Mouse (Mus musculus): ENCODE data around the gene Kcnq4. TPM values are rescaled to one million over a fixed set of nuclear protein-coding genes. Genes with fewer than 3 reads are reported as not detected.

Kcnq4 gene
- polyA plus RNA-seq (2016; fragmentation: Nextera tagmentation; extraction: Ambion mirVana), result 2.1 and 3.0 TPM in 2 replicates

DNA sequence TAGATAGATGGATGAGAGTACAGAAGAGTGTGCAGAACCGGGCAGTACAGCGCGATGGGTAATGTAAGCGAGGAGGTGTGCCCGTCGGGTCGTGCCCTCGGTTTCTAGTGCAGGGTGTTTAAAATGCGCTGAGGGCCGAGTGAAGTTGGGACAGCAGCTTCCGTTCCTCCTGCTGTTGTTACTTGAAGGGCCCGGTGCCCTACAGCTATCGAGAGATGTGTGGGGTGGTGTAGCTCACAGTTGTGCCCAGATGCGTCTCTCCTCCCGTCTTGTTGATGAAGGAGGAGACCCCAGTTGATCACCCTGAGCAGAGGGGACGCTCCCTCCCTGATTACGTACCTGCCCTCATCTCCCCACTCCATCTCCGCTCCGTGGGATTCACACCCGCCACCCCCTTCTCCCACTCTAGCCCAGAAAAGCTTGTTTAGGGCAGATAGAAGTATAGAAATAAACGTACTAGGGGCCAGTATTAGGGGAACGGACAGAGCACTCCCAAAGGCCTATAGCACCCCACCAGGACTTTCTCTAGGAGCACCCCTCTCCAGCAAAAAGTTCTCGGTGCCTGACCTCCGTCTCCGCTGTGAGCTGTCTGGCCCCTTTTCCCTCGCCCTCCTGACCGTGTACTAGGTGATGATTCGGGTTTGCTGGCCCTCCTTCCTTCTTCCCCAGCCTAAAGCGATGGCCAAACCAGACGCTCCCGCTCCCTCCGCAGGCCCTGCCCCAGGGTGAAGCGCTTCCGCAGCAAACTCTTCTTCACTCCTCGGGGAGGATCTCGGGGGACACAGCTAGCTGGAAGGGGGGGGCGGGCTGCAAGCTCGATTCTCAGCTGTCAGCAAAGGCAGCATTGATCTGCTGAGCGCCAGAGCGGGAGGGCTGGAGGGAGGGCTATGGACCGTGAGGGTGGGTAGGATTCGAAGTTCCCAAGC lies at the start of gene Kcnq4:
Gene Kcnq4 (minus strand): TSS at position 672 of the 926 bp plus-strand sequence.
- H3K27me3 ChIP-seq (ENCODE audit: low read depth, poor library complexity, severe bottlenecking), result peaks cover 92% of the 10 kb centered on the region
- no peaks in the 10 kb centered on the region for H3K36me3 ChIP-seq
- no peaks in the 10 kb centered on the region for H3K9me3 ChIP-seq (replicated peaks)
- H3K4me1 ChIP-seq, result peaks cover 44% of the 10 kb centered on the region
- peak; percentile 38 for DNase-seq (ENCODE audit: low spot score)
- peak within 1 kb of the TSS; percentile 79 for H3K27ac ChIP-seq (replicated peaks)
- peak within 1 kb of the TSS; percentile 73 for H3K4me3 ChIP-seq
- WGBS, result 2% methylated on average over 42 of the region's 42 CpGs

- WGBS, result 85% methylated on average over 2 of the region's 2 CpGs
- no peak for DNase-seq (ENCODE audit: low spot score)
- no peak overlapping the region for H3K27ac ChIP-seq (replicated peaks)
- no peaks in the 10 kb centered on the region for H3K9me3 ChIP-seq (replicated peaks)
- no peaks in the 10 kb centered on the region for H3K27me3 ChIP-seq (ENCODE audit: low read depth, poor library complexity, severe bottlenecking)
- H3K36me3 ChIP-seq, result 0 out of 2 replicates have a peak, but pooled peaks cover 3% of the 10 kb centered on the region
- H3K4me3 ChIP-seq, result no peak overlapping the region
- peaks cover 5% of the 10 kb centered on the region; the same call in 1 of the 2 replicates for H3K4me1 ChIP-seq
Observed at GRCm38 (mm10) chr4:120796687-120797086, 48.3 kb upstream of the Kcnq4 start.

DNA sequence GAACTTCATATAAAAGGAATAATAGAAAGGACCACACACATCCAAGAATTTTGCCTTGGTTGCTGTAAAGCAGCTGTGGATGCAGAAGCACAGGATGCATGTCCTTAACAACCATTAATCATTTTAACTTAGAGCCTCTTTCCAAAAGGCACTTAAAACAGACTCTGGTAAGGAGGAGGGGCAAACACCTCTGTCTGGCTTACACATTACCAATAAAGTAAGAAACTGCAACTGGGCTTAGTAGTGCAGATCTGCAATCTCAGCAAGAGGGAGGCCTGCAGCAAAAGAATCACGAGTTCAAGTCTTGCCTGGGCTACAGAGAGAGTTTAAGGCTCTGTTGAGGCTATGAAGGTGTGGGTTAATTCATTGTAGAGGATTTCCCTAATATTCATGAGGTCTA lies 47.2 kb upstream of the Kcnq4 start:
- 92% methylated on average over 1 of the region's 1 CpGs for WGBS
- Histone ChIP-seq H3K36me3 (peaks cover 5% of the 10 kb centered on the region), H3K9me3 (replicated peaks) (no peaks in the 10 kb centered on the region), H3K27me3 (ENCODE audit: low read depth, poor library complexity, severe bottlenecking) (no peaks in the 10 kb centered on the region), H3K4me3 (no peak overlapping the region), H3K4me1 (peaks cover 5% of the 10 kb centered on the region; the same call in 1 of the 2 replicates), H3K27ac (replicated peaks) (no peak overlapping the region)
- no peak for DNase-seq (ENCODE audit: low spot score)

DNA sequence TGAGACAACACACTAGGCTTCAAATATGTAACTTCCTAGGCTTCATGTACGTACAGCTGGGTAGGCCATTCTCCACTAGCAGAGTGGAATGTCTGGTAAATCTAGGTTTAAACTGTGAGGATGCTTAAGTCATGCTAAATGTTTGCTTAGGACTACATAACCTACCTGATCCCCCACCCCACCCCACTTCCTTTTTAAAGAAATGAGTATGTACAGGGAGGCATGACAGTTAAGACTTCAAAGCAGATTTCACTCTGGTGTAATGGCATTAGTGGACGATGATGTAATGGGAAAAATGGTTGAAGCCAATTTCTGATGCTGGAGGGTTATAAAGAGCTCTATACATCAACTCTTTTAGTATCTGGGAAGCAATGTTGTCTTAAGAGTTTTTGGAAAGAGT lies 44.5 kb upstream of the Kcnq4 start:
- peaks cover 29% of the 10 kb centered on the region for H3K36me3 ChIP-seq
- DNase-seq (ENCODE audit: low spot score), result no peak
- WGBS, result 95% methylated on average over 2 of the region's 2 CpGs
- no peak overlapping the region for H3K4me3 ChIP-seq
- no peaks in the 10 kb centered on the region for H3K9me3 ChIP-seq (replicated peaks)
- H3K27me3 ChIP-seq (ENCODE audit: low read depth, poor library complexity, severe bottlenecking), result no peaks in the 10 kb centered on the region
- H3K27ac ChIP-seq (replicated peaks), result no peak overlapping the region
- H3K4me1 ChIP-seq, result peaks cover 5% of the 10 kb centered on the region; the same call in 1 of the 2 replicates

DNA sequence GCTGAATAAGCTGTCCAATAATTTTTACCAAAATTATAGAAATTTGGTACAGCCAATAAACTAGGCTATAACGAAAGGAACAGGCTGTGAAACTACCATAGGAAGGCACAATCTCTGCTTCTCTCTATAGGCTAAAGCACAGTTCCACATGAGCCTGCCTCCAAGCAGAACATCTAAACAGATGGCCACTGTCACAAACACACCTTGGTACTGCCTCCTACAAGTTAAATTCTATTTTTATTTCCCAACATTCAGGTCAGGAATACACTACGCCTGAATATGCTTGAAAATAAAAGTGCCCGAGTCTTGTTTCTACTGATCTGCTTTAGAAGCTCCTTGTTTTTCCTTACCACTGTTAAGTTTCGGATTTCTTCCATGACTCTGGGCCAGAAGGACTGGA lies 41.6 kb upstream of the Kcnq4 start:
- Histone ChIP-seq H3K4me3 (no peak overlapping the region), H3K27me3 (ENCODE audit: low read depth, poor library complexity, severe bottlenecking) (no peaks in the 10 kb centered on the region), H3K9me3 (replicated peaks) (no peaks in the 10 kb centered on the region), H3K27ac (replicated peaks) (no peak overlapping the region), H3K36me3 (peaks cover 58% of the 10 kb centered on the region), H3K4me1 (peaks cover 2% of the 10 kb centered on the region; the same call in 1 of the 2 replicates)
- WGBS, result 95% methylated on average over 4 of the region's 4 CpGs
- DNase-seq (ENCODE audit: low spot score), result no peak

- Histone ChIP-seq H3K36me3 (peaks cover 41% of the 10 kb centered on the region), H3K9me3 (replicated peaks) (no peaks in the 10 kb centered on the region), H3K4me3 (no peak overlapping the region), H3K27ac (replicated peaks) (no peak overlapping the region), H3K4me1 (no peaks in the 10 kb centered on the region), H3K27me3 (ENCODE audit: low read depth, poor library complexity, severe bottlenecking) (peaks cover 21% of the 10 kb centered on the region)
- no peak for DNase-seq (ENCODE audit: low spot score)
- WGBS, result 44% methylated on average over 5 of the region's 5 CpGs
Observed at GRCm38 (mm10) chr4:120755801-120756200, 7.4 kb upstream of the Kcnq4 start.

DNA sequence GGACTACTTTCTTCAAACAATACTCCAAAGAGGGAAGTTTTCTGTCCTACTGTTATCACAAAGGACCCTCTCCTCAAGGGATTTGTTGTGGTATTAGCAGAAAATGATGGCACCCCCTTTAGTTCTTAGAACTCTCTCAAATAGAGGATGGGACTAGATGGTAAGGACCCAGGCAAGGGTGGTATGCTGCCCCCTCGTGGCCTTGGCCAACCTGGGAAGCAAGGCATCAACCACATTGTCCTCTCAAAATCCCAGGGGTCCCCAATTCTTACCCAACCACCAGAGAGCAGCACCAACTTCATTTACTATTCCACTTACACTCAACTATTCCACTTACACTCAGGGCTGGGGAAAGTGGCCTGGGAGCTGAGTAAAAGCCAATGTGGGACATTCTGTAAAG lies 6.9 kb upstream of the Kcnq4 start:
- no peak overlapping the region for H3K4me3 ChIP-seq
- DNase-seq (ENCODE audit: low spot score), result peak; percentile 67
- WGBS, result 0% methylated on average over 1 of the region's 1 CpGs

DNA sequence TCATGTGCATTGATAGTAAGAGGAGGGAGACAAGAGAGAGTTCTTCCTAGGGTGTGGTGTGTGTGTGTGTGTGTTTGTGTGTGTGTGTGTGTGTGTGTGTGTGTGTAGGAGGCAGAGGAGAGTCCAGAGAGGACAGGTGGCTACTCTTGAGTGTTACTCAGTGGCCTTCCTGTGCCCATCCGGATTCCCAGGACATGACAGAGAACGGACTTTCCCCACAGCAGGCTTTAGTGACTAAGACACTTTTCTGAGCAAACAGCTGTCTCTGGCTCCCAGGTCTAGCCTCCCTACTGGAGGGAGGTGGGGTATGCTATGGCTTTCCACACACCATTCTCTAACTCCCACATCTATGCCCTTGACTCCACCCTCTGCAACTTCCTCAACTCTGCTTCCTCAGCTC lies 1.2 kb upstream of the Kcnq4 start:
- no peak for DNase-seq (ENCODE audit: low spot score)
- H3K4me3 ChIP-seq, result no peak overlapping the region
- peaks cover 83% of the 10 kb centered on the region for H3K27me3 ChIP-seq (ENCODE audit: low read depth, poor library complexity, severe bottlenecking)
- H3K4me1 ChIP-seq, result peaks cover 39% of the 10 kb centered on the region
- H3K36me3 ChIP-seq, result no peaks in the 10 kb centered on the region
- H3K27ac ChIP-seq (replicated peaks), result no peak overlapping the region
- 40% methylated on average over 2 of the region's 2 CpGs for WGBS
- H3K9me3 ChIP-seq (replicated peaks), result no peaks in the 10 kb centered on the region

More for the DNA sequence above, 6.9 kb upstream of the Kcnq4 start:
- no peaks in the 10 kb centered on the region for H3K9me3 ChIP-seq (replicated peaks)
- no peak overlapping the region for H3K27ac ChIP-seq (replicated peaks)
- H3K27me3 ChIP-seq (ENCODE audit: low read depth, poor library complexity, severe bottlenecking), result peaks cover 26% of the 10 kb centered on the region
- H3K4me1 ChIP-seq, result no peaks in the 10 kb centered on the region
- H3K36me3 ChIP-seq, result peaks cover 36% of the 10 kb centered on the region

DNA sequence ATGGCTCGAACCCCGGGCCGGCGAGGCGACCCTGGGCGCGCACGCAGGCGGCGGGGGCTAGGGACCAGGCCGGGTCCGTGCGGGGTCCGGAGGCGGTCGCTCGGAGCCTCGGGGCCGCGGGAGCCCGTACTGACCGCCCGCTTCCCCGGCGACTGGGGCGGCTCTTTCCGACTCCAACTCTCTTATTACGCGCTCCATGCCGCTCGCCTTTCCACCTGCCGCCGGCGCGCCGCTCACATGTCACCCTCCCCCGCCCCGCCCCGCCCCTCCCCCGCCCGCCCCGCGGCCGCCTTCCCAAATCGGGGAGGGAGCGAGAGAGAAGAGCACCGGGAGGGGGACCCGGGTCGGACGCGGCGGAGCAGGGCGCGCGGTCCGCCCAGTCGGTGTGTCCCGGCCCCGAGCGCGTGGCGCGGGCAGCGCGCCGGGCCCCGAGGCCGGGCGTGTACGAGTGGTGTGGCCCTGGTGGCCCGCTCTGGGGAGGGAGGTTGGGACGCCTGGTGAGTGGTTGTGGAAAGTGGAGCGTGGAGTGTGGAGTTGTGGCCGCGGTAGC lies 1.1 kb downstream of the Kcnq4 start:
- H3K36me3 ChIP-seq, result no peaks in the 10 kb centered on the region
- peak overlapping the region; percentile 79 for H3K27ac ChIP-seq (replicated peaks)
- peak; percentile 55 for DNase-seq (ENCODE audit: low spot score)
- peak overlapping the region; percentile 73 for H3K4me3 ChIP-seq
- peaks cover 99% of the 10 kb centered on the region for H3K27me3 ChIP-seq (ENCODE audit: low read depth, poor library complexity, severe bottlenecking)
- H3K4me1 ChIP-seq, result peaks cover 44% of the 10 kb centered on the region
- under 1% methylated on average over 71 of the region's 75 CpGs for WGBS
- H3K9me3 ChIP-seq (replicated peaks), result no peaks in the 10 kb centered on the region

DNA sequence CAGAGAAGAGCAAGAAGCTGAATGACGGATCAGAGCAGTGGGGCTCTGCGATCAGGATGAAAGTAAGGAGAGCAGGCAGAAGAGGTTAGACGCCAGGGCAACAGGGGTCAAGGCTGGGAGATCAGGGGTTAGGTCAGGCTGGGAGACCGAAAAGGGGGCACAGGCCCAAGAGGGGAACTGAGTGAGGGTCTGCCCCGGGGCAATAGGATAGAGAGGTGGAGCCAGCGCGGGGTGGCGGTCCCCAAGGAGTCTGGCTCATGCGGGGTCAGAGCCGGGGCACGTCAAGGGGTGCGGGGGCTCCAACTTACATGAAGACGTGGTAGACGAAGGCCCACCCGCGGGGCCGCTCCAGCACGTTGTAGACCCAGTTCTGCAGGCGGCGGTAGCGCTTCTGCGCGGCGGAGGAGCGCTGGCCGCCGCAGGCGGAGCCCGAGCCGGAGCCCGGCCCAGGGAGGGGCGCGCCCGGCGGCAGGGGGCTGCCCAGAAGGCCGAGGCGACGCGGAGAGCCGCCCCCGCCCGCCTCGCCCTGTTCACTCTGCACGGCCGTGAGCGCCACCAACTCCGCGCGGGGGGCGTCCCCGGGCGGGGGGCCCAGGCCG lies 1.8 kb downstream of the Kcnq4 start:
- H3K27ac ChIP-seq (replicated peaks), result peak overlapping the region; percentile 79
- DNase-seq (ENCODE audit: low spot score), result peak; percentile 42
- H3K9me3 ChIP-seq (replicated peaks), result no peaks in the 10 kb centered on the region
- no peaks in the 10 kb centered on the region for H3K36me3 ChIP-seq
- WGBS, result 1% methylated on average over 53 of the region's 53 CpGs
- peak overlapping the region; percentile 73 for H3K4me3 ChIP-seq
- peaks cover 99% of the 10 kb centered on the region for H3K27me3 ChIP-seq (ENCODE audit: low read depth, poor library complexity, severe bottlenecking)
- H3K4me1 ChIP-seq, result peaks cover 44% of the 10 kb centered on the region

GRCm38 (mm10) chr4:120745731-120746551 lies 2.5 kb downstream of the Kcnq4 start:
- no peaks in the 10 kb centered on the region for H3K36me3 ChIP-seq
- H3K9me3 ChIP-seq (replicated peaks), result no peaks in the 10 kb centered on the region
- WGBS, result 7% methylated on average over 10 of the region's 10 CpGs
- H3K27me3 ChIP-seq (ENCODE audit: low read depth, poor library complexity, severe bottlenecking), result peaks cover 98% of the 10 kb centered on the region
- peak overlapping the region; percentile 73; the same call in 1 of the 2 replicates for H3K4me3 ChIP-seq
- DNase-seq (ENCODE audit: low spot score), result peak; percentile 48
- H3K27ac ChIP-seq (replicated peaks), result no peak overlapping the region
- H3K4me1 ChIP-seq, result peaks cover 44% of the 10 kb centered on the region

DNA sequence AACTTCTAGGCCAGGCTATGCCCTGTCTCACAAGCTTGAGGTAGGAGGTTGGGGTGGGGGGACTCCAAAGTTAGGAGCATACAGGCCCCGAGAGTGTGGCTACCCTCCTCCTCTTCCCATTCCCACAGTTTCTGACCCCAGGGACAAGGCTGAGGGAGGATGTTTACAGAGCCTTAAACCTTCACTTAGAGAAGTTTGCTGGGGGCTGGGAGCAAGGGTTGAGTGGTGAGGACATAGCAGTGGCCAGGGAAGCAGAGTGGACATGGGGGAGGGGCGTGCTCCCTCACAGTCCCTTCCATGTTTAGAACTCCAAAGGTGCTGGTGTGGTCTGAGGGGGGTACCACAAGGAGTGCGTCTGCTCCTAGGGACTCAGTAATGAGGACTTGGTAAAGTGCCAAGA lies 4.8 kb downstream of the Kcnq4 start:
- Histone ChIP-seq H3K4me1 (peaks cover 40% of the 10 kb centered on the region), H3K9me3 (replicated peaks) (no peaks in the 10 kb centered on the region), H3K27ac (replicated peaks) (no peak overlapping the region), H3K4me3 (no peak overlapping the region), H3K27me3 (ENCODE audit: low read depth, poor library complexity, severe bottlenecking) (peaks cover 97% of the 10 kb centered on the region), H3K36me3 (no peaks in the 10 kb centered on the region)
- 70% methylated on average over 3 of the region's 3 CpGs for WGBS
- no peak for DNase-seq (ENCODE audit: low spot score)
